Mouse (Mus musculus) MEL (cell line): ENCODE results near the gene Dtnb. TPM values are rescaled to one million over a fixed set of nuclear protein-coding genes. Genes with fewer than 3 reads are reported as not detected.
"Not testable (repeated sequence)": the region's sequence is repeated elsewhere in the genome, so short reads cannot be mapped to it uniquely, and the experiment has no call there.

Experiments
- DNase-seq: peaks from one replicate; pipeline ENCODE4 v3.0.0; 2011; ENCODE audit warnings: low read depth, low spot score
- H3K27ac ChIP-seq: 2 replicates; pipeline ENCODE4 v1.5.1; 2012; ENCODE audit warnings: low read depth, mild to moderate bottlenecking, control low read depth, low read length, moderate library complexity; ENCODE audit not compliant: control insufficient read depth
- H3K27me3 ChIP-seq, 2 experiments: fragments of 150-350 bp in 1 of 2; sonication (generic) in 1 of 2; 2 replicates each; pipeline ENCODE4 v1.6.1; 2012; ENCODE audit warnings: low read length in 2 of 2, mild to moderate bottlenecking in 2 of 2, improper control_type of control experiment in 1 of 2, moderate library complexity in 1 of 2; ENCODE audit not compliant: insufficient read depth in 2 of 2, control insufficient read depth in 1 of 2
- H3K36me3 ChIP-seq, 2 experiments: 2 replicates each; pipeline ENCODE4 v1.6.1; 2012 to 2014; ENCODE audit warnings: low read length in 2 of 2, improper control_type of control experiment in 1 of 2, inconsistent platforms in 1 of 2, mild to moderate bottlenecking in 1 of 2; ENCODE audit not compliant: insufficient read depth in 2 of 2, control insufficient read depth in 1 of 2
- H3K4me1 ChIP-seq, 2 experiments: fragments of 150-350 bp in 1 of 2; sonication (generic) in 1 of 2; 2 replicates each; pipeline ENCODE4 v1.6.1; 2012; ENCODE audit warnings: low read length in 2 of 2, improper control_type of control experiment in 1 of 2, mild to moderate bottlenecking in 1 of 2; ENCODE audit not compliant: insufficient read depth in 2 of 2, control insufficient read depth in 1 of 2
- H3K4me3 ChIP-seq, 2 experiments: fragments of 150-350 bp in 1 of 2; sonication (generic) in 1 of 2; 2 replicates each; pipeline ENCODE4 v1.5.1; 2012; ENCODE audit warnings: low read depth in 2 of 2, low read length in 2 of 2, mild to moderate bottlenecking in 2 of 2, moderate library complexity in 2 of 2, control low read depth in 1 of 2, improper control_type of control experiment in 1 of 2; ENCODE audit not compliant: control insufficient read depth in 1 of 2, insufficient read depth in 1 of 2
- H3K79me2 ChIP-seq: 2 replicates; pipeline ENCODE4 v1.6.1; 2012; ENCODE audit warnings: mild to moderate bottlenecking, low read length, moderate library complexity; ENCODE audit not compliant: control insufficient read depth, poor library complexity, insufficient read depth
- H3K9ac ChIP-seq: 2 replicates; pipeline ENCODE4 v1.6.1; 2012; ENCODE audit warnings: low read depth, mild to moderate bottlenecking, control low read depth, low read length, moderate library complexity; ENCODE audit not compliant: control insufficient read depth, poor library complexity, severe bottlenecking
- H3K9me3 ChIP-seq: fragments of 150-350 bp; sonication (generic); replicated peaks from 2 replicates; pipeline ENCODE4 v1.6.1; 2012; ENCODE audit warnings: mild to moderate bottlenecking, low read length, improper control_type of control experiment, moderate library complexity; ENCODE audit not compliant: insufficient read depth
- BHLHE40 ChIP-seq: IDR thresholded peaks from 2 replicates; pipeline ENCODE4 v1.6.1; 2012; ENCODE audit warnings: low read depth, mild to moderate bottlenecking, inconsistent platforms, low read length, improper control_type of control experiment, borderline replicate concordance
- EP300 ChIP-seq, 2 experiments: IDR thresholded peaks; 2 replicates each; pipeline ENCODE4 v1.6.1; 2011; ENCODE audit warnings: improper control_type of control experiment in 2 of 2, low read length in 2 of 2, low read depth in 1 of 2, mild to moderate bottlenecking in 1 of 2
- ETS1 ChIP-seq: IDR thresholded peaks from 2 replicates; pipeline ENCODE4 v1.6.1; 2012; ENCODE audit warnings: low read depth, mild to moderate bottlenecking, inconsistent platforms, low read length, improper control_type of control experiment, moderate library complexity
- GATA1 ChIP-seq: IDR thresholded peaks from 2 replicates; pipeline ENCODE4 v1.6.1; 2011; ENCODE audit warnings: low read depth, low read length, improper control_type of control experiment
- KAT2A ChIP-seq: conservative IDR thresholded peaks from 2 replicates; pipeline ENCODE4 v1.6.1; 2012; ENCODE audit warnings: low read depth, low read length, improper control_type of control experiment, inconsistent platforms
- MXI1 ChIP-seq: IDR thresholded peaks from 2 replicates; pipeline ENCODE4 v1.6.1; 2011; ENCODE audit warnings: mild to moderate bottlenecking, low read depth, low read length, improper control_type of control experiment
- MYB ChIP-seq: IDR thresholded peaks from 2 replicates; pipeline ENCODE4 v1.6.1; 2011; ENCODE audit warnings: mild to moderate bottlenecking, low read depth, low read length, improper control_type of control experiment
- NRF1 ChIP-seq: IDR thresholded peaks from 2 replicates; pipeline ENCODE4 v1.6.1; 2014; ENCODE audit warnings: low read depth, mild to moderate bottlenecking, inconsistent platforms, low read length, improper control_type of control experiment, moderate library complexity; ENCODE audit not compliant: poor library complexity, insufficient read depth, severe bottlenecking
- POLR2A ChIP-seq, 2 experiments: IDR thresholded peaks; 2 replicates each; pipeline ENCODE4 v1.6.1; 2011 to 2012; ENCODE audit warnings: low read length in 2 of 2, mild to moderate bottlenecking in 2 of 2, control low read depth in 1 of 2, improper control_type of control experiment in 1 of 2, low read depth in 1 of 2, moderate library complexity in 1 of 2; ENCODE audit not compliant: control insufficient read depth in 1 of 2, insufficient read depth in 1 of 2, poor library complexity in 1 of 2
- POLR2AphosphoS2 ChIP-seq: IDR thresholded peaks from 2 replicates; pipeline ENCODE4 v1.6.1; 2011; ENCODE audit warnings: low read length, improper control_type of control experiment
- RCOR1 ChIP-seq: IDR thresholded peaks from 2 replicates; pipeline ENCODE4 v1.6.1; 2012; ENCODE audit warnings: low read depth, mild to moderate bottlenecking, inconsistent platforms, low read length, improper control_type of control experiment
- SIN3A ChIP-seq: IDR thresholded peaks from 2 replicates; pipeline ENCODE4 v1.6.1; 2012; ENCODE audit warnings: low read length, improper control_type of control experiment, inconsistent platforms
- TAL1 ChIP-seq: IDR thresholded peaks from 2 replicates; pipeline ENCODE4 v1.6.1; 2012; ENCODE audit warnings: mild to moderate bottlenecking, inconsistent platforms, low read length, moderate library complexity, mixed read lengths
- TBP ChIP-seq: IDR thresholded peaks from 2 replicates; pipeline ENCODE4 v1.8.0; 2011; ENCODE audit warnings: low read depth, low read length, improper control_type of control experiment
- TCF12 ChIP-seq: IDR thresholded peaks from 2 replicates; pipeline ENCODE4 v1.6.1; 2014; ENCODE audit warnings: low read depth, mild to moderate bottlenecking, inconsistent platforms, low read length, improper control_type of control experiment, moderate library complexity
- ZKSCAN1 ChIP-seq: IDR thresholded peaks from 2 replicates; pipeline ENCODE4 v1.6.1; 2012; ENCODE audit warnings: low read depth, mild to moderate bottlenecking, inconsistent platforms, low read length, improper control_type of control experiment, moderate library complexity
- ZMIZ1 ChIP-seq: IDR thresholded peaks from 2 replicates; pipeline ENCODE4 v1.6.1; 2012; ENCODE audit warnings: low read depth, mild to moderate bottlenecking, inconsistent platforms, low read length, improper control_type of control experiment, moderate library complexity
- ZNF384 ChIP-seq: IDR thresholded peaks from 2 replicates; pipeline ENCODE4 v1.6.1; 2012; ENCODE audit warnings: low read depth, mild to moderate bottlenecking, inconsistent platforms, low read length, improper control_type of control experiment
- polyA plus RNA-seq, 2 experiments: library from polyadenylated mRNA; stranded (reverse) in 1 of 2; unstranded in 1 of 2; fragments of >175 nt in 1 of 2; fragments of >200 nt in 1 of 2; gene quantifications; 2 replicates each; pipeline versions ENCODE4 v1.2.1 to v1.2.4; 2012; ENCODE audit warnings: low replicate concordance in 2 of 2, low read depth in 1 of 2; ENCODE audit not compliant: insufficient read length in 2 of 2, insufficient read depth in 1 of 2, missing spikeins in 1 of 2
- total RNA-seq: library from RNA; depleted of rRNA; stranded (reverse); fragments of 300-350 nt; gene quantifications from 2 replicates; pipeline ENCODE4 v1.2.3, GENCODE M21; 2012

Gene Dtnb
- total and polyA plus RNA-seq, 3 experiments = 18.6 to 24.9 TPM; not detected in 1

- Histone ChIP-seq H3K27ac (no peak overlapping the region), H3K36me3 (peaks cover 0 to 3% of the 10 kb centered on the region in 2 experiments; a peak in 2 of 4 replicates), H3K9me3 (no peaks in the 10 kb centered on the region), H3K9ac (no peak overlapping the region), H3K79me2 (no peaks in the 10 kb centered on the region), H3K4me3 (no peak overlapping the region), H3K4me1 (peaks cover under 1 to 4% of the 10 kb centered on the region in 2 experiments), H3K27me3 (no peaks in the 10 kb centered on the region)
- TF ChIP-seq TBP = no peak
- DNase-seq = no peak
These were observed 114.3 kb downstream of the Dtnb start for GRCm38 (mm10) chr12:3686419-3686940.

GRCm38 (mm10) chr12:3690926-3691529 is 118.8 kb downstream of the Dtnb start:
- peak; percentile 58; the same call in 1 of the 2 replicates for TF ChIP-seq NRF1
- TF ChIP-seq POLR2A (IDR thresholded peaks at IDR 0.05; ENCODE audit: control insufficient read depth in 1 of 2, insufficient read depth in 1 of 2, low read depth in 1 of 2, low read length in 2 of 2, poor library complexity in 1 of 2) = peak in 1 of 2 experiments; percentile 53; a peak in 1 of 4 replicates
- peak; percentile 74 for TF ChIP-seq TBP
- 0 out of 2 replicates have a peak, but pooled peaks have one; percentile 35 for TF ChIP-seq SIN3A
- 0 out of 4 replicates have a peak, but pooled peaks of 1 of the 2 experiments have one; percentile 31 for TF ChIP-seq EP300 (IDR thresholded peaks at IDR 0.05; ENCODE audit: low read depth in 1 of 2, low read length in 2 of 2)
- TF ChIP-seq, all 39 proteins: peak for 5; not testable (repeated sequence) for 34
- Histone ChIP-seq H3K36me3 (peaks cover 0 to 29% of the 10 kb centered on the region in 2 experiments; a peak in 2 of 4 replicates), H3K27ac (peak overlapping the region; percentile 84), H3K4me3 (peak overlapping the region in 1 of 2 experiments; percentile 29; a peak in 1 of 4 replicates), H3K9ac (peak overlapping the region; percentile 54), H3K4me1 (peaks cover 16 to 31% of the 10 kb centered on the region in 2 experiments)
- DNase-seq = peak; percentile 80
- H3K79me2 ChIP-seq, H3K9me3 ChIP-seq, H3K27me3 ChIP-seq: not testable (repeated sequence)

- Histone ChIP-seq H3K36me3 (peaks cover 0 to 29% of the 10 kb centered on the region in 2 experiments; a peak in 2 of 4 replicates), H3K27me3 (no peaks in the 10 kb centered on the region), H3K4me3 (no peak overlapping the region), H3K4me1 (peaks cover 16 to 31% of the 10 kb centered on the region in 2 experiments), H3K9ac (no peak overlapping the region), H3K79me2 (no peaks in the 10 kb centered on the region), H3K9me3 (no peaks in the 10 kb centered on the region), H3K27ac (peak overlapping the region; percentile 35)
- TF ChIP-seq SIN3A (peak; percentile 63), POLR2AphosphoS2 (no peak), TAL1 (peak; percentile 34), ZKSCAN1 (no peak), MYB (peak; percentile 40; the same call in 1 of the 2 replicates), GATA1 (peak; percentile 88), RCOR1 (0 out of 2 replicates have a peak, but pooled peaks have one; percentile 36), MXI1 (peak; percentile 40; the same call in 1 of the 2 replicates), TCF12 (peak; percentile 95), EP300 (IDR thresholded peaks at IDR 0.05; ENCODE audit: low read depth in 1 of 2, low read length in 2 of 2) (peak; percentile 80 to 87), BHLHE40 (no peak), KAT2A (no peak), ETS1 (peak; percentile 94), ZNF384 (peak; percentile 59), TBP (no peak), ZMIZ1 (no peak)
- DNase-seq = peak; percentile 45
These were observed 120.7 kb downstream of the Dtnb start for GRCm38 (mm10) chr12:3692795-3693392.
